8 mouse cellular contexts compared by ENCODE assay signal in the genomic region with DNA sequence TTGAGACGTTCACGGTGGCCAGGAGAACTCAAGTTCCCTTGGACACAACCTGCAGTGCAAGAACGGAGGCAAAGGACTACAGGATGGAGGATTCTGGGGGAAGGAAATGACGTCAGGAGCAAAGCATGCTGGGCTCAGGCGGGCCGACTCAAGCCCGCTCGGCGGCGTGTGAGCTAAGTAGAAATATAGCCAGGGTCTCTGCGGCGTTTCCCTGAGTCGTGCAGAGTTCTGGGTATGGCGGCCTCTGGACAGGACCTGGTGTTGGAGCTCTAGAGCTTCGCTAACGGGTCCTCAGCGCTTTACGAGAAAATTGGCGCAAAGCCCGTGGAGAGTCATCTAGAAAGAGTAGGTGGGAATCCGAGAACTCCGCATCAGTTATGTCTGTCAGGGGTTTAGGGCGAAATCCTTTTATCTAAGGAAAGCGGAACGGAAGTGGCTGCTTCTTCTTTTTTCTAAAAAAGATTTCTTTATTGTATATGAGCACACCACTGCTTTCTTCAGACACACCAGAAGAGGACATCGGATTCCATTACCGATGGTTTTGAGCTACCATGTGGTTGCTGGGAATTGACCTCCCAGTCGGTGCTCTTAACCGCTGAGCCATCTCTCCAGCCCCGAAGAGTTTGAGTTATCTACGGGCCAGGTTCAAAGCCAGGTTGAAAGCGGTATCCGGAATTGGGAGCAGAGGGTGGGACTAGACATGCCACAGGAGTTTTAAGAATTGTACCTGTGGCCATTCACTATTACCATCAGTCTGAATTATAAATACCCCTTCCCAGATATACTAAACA. TPM values are rescaled to one million over a fixed set of nuclear protein-coding genes. Genes with fewer than 3 reads are reported as not detected.
DNase-seq lines count a peak whose midpoint lies in the region; ATAC-seq and TF ChIP-seq lines count a peak whose summit lies in the region.

Gene Gemin6 (plus strand): TSS at position 116 of the 791 bp plus-strand sequence.

- peak within 1 kb of the TSS; percentile 91 for H3K27ac ChIP-seq in heart, embryonic 15.5 days
- peak within 1 kb of the TSS; percentile 79 for H3K27ac ChIP-seq in liver, embryonic 14.5 days
- peak within 1 kb of the TSS; percentile 67; the same call in 1 of the 2 replicates for H3K27ac ChIP-seq in neural tube, embryonic 11.5 days (ENCODE audit: low read depth, low read length)
- H3K27ac ChIP-seq in stomach, postnatal 0 days (replicated peaks), result peak within 1 kb of the TSS; percentile 84

- H3K4me2 ChIP-seq in heart, embryonic 15.5 days, result peak within 1 kb of the TSS; percentile 80
- H3K4me2 ChIP-seq in liver, embryonic 14.5 days (ENCODE audit: low read depth), result peak within 1 kb of the TSS; percentile 82
- H3K4me2 ChIP-seq in neural tube, embryonic 11.5 days (ENCODE audit: low read depth), result peak within 1 kb of the TSS; percentile 72
- peak within 1 kb of the TSS; percentile 61 for H3K4me2 ChIP-seq in stomach, postnatal 0 days (replicated peaks; ENCODE audit: low read depth)

- H3K9me3 ChIP-seq in heart, embryonic 15.5 days (replicated peaks), result no peaks in the 10 kb centered on the region
- no peaks in the 10 kb centered on the region for H3K9me3 ChIP-seq in liver, embryonic 14.5 days (ENCODE audit: control insufficient read depth, low read length)
- H3K9me3 ChIP-seq in neural tube, embryonic 11.5 days (ENCODE audit: control insufficient read depth, low read length), result no peaks in the 10 kb centered on the region
- H3K9me3 ChIP-seq in stomach, postnatal 0 days (ENCODE audit: control insufficient read depth, low read length), result no peaks in the 10 kb centered on the region

- TF ChIP-seq CTCF in liver, embryonic 14.5 days (IDR thresholded peaks at IDR 0.05; ENCODE audit: low read depth), result peak; percentile 15; the same call in 1 of the 2 replicates
- peak; percentile 7; the same call in 1 of the 2 replicates for TF ChIP-seq CTCF in stomach, postnatal 0 days (IDR thresholded peaks at IDR 0.05; ENCODE audit: low read depth)

- DNase-seq in c-Kit-negative CD71-positive TER-119-positive erythroid progenitor cells, embryonic 14.5 days (ENCODE audit: low read depth, low spot score), result peak; percentile 74
- peak; percentile 68 for DNase-seq in fibroblast of lung, adult 2 months (ENCODE audit: low read depth)
- DNase-seq in kidney, postnatal 25 days, result peak; percentile 86 to 91
- DNase-seq in liver, embryonic 14.5 days (ENCODE audit: low read depth in 3 of 3, low spot score in 3 of 3), result peak; percentile 79 to 83 (median 79)
- peak; percentile 87 for DNase-seq in neural tube, embryonic 11.5 days (ENCODE audit: low spot score)
- DNase-seq in stomach, postnatal 0 days (ENCODE audit: low spot score), result peak; percentile 87

- 0 out of 2 replicates have a peak, but pooled peaks cover 3% of the 10 kb centered on the region for H3K36me3 ChIP-seq in heart, embryonic 15.5 days
- no peaks in the 10 kb centered on the region; the same call in none of the 2 replicates for H3K36me3 ChIP-seq in liver, embryonic 14.5 days (replicated peaks; ENCODE audit: control insufficient read depth, insufficient read depth, low read depth)
- no peaks in the 10 kb centered on the region for H3K36me3 ChIP-seq in neural tube, embryonic 11.5 days (ENCODE audit: control insufficient read depth, insufficient read depth, low read length)
- H3K36me3 ChIP-seq in stomach, postnatal 0 days (ENCODE audit: control insufficient read depth, insufficient read depth, low read length), result no peaks in the 10 kb centered on the region

- no peaks in the 10 kb centered on the region for H3K27me3 ChIP-seq in heart, embryonic 15.5 days
- no peaks in the 10 kb centered on the region for H3K27me3 ChIP-seq in liver, embryonic 14.5 days (ENCODE audit: control insufficient read depth, insufficient read depth, low read length)
- no peaks in the 10 kb centered on the region for H3K27me3 ChIP-seq in neural tube, embryonic 11.5 days (ENCODE audit: control insufficient read depth, insufficient read depth, low read length)
- H3K27me3 ChIP-seq in stomach, postnatal 0 days (ENCODE audit: control insufficient read depth, insufficient read depth, low read length), result no peaks in the 10 kb centered on the region

- ATAC-seq in CD4-positive, CD25-positive, alpha-beta regulatory T cell, adult 4 months, result peak; percentile 95
- ATAC-seq in heart, embryonic 15.5 days (replicated peaks; ENCODE audit: insufficient number of reproducible peaks, insufficient read depth, low FRiP score, low read depth), result peak; percentile 97
- ATAC-seq in liver, embryonic 14.5 days (ENCODE audit: insufficient read depth), result peak; percentile 97
- ATAC-seq in neural tube, embryonic 11.5 days (ENCODE audit: insufficient read depth, low FRiP score, low TSS enrichment), result peak; percentile 95
- ATAC-seq in stomach, postnatal 0 days (ENCODE audit: low FRiP score, low TSS enrichment), result peak; percentile 97

- H3K4me1 ChIP-seq in heart, embryonic 15.5 days (replicated peaks), result peaks cover 9% of the 10 kb centered on the region
- peaks cover 7 to 8% of the 10 kb centered on the region in 2 experiments; a peak in 3 of 4 replicates for H3K4me1 ChIP-seq in liver, embryonic 14.5 days (replicated peaks; ENCODE audit: control insufficient read depth in 2 of 2, insufficient read depth in 2 of 2, low read length in 1 of 2)
- H3K4me1 ChIP-seq in neural tube, embryonic 11.5 days (ENCODE audit: control insufficient read depth, insufficient read depth, low read length), result no peaks in the 10 kb centered on the region
- H3K4me1 ChIP-seq in stomach, postnatal 0 days (replicated peaks; ENCODE audit: control insufficient read depth, insufficient read depth), result no peaks in the 10 kb centered on the region

- no peak for TF ChIP-seq EP300 in liver, embryonic 14.5 days (IDR thresholded peaks at IDR 0.05; ENCODE audit: low read depth)
- no peak for TF ChIP-seq EP300 in stomach, postnatal 0 days (optimal IDR thresholded peaks at IDR 0.05)

- H3K9ac ChIP-seq in heart, embryonic 15.5 days, result peak within 1 kb of the TSS; percentile 70
- H3K9ac ChIP-seq in liver, embryonic 14.5 days (replicated peaks), result peak within 1 kb of the TSS; percentile 87
- H3K9ac ChIP-seq in neural tube, embryonic 11.5 days (ENCODE audit: low read length), result peak within 1 kb of the TSS; percentile 70
- peak within 1 kb of the TSS; percentile 72 for H3K9ac ChIP-seq in stomach, postnatal 0 days (ENCODE audit: low read length)

- H3K4me3 ChIP-seq in heart, embryonic 15.5 days, result peak within 1 kb of the TSS; percentile 71
- peak within 1 kb of the TSS; percentile 75 to 87 for H3K4me3 ChIP-seq in liver, embryonic 14.5 days (ENCODE audit: insufficient read depth in 1 of 2, low read depth in 2 of 2, low read length in 2 of 2)
- peak within 1 kb of the TSS; percentile 58 for H3K4me3 ChIP-seq in neural tube, embryonic 11.5 days (ENCODE audit: low read depth, low read length)
- H3K4me3 ChIP-seq in stomach, postnatal 0 days (ENCODE audit: low read depth, low read length), result peak within 1 kb of the TSS; percentile 59

- under 1% methylated on average over 33 of the region's 33 CpGs for WGBS in heart, embryonic 15.5 days
- under 1% methylated on average over 33 of the region's 33 CpGs for WGBS in liver, embryonic 14.5 days (ENCODE audit: insufficient replicate concordance)
- WGBS in neural tube, embryonic 11.5 days, result under 1% methylated on average over 33 of the region's 33 CpGs
- under 1% methylated on average over 33 of the region's 33 CpGs for WGBS in stomach, postnatal 0 days

RNA-seq across cellular contexts. Expression of gene Gemin6, which starts in this region (rescaled TPM):
- polyA plus RNA-seq in CD4-positive, CD25-positive, alpha-beta regulatory T cell, adult 4 months (2017; shearing (Covaris generic)), result 10 to 100 TPM in 1 of 2 experiments, 1 to 10 TPM in 1; 9.6 to 10.2 TPM
- polyA plus RNA-seq in heart, embryonic 15.5 days (2015; fragmentation: Nextera tagmentation; extraction: Ambion mirVana), result 24.2 and 26.0 TPM in 2 replicates
- 8.6 and 16.2 TPM in 2 replicates for polyA plus RNA-seq in liver, embryonic 14.5 days (2012; rRNA removed)
- 33.6 and 35.7 TPM in 2 replicates for polyA plus RNA-seq in liver, embryonic 14.5 days (2014; fragmentation: Nextera tagmentation; extraction: Ambion mirVana)
- 41.0 and 41.2 TPM in 2 replicates for polyA plus RNA-seq in neural tube, embryonic 11.5 days (2014; fragmentation: Nextera tagmentation; extraction: Ambion mirVana)
- polyA plus RNA-seq in stomach, postnatal 0 days (2015; fragmentation: Nextera tagmentation; extraction: Ambion mirVana), result 15.2 and 17.8 TPM in 2 replicates

Comparison
In these comparisons a context has a peak if more than half of its experiments do, and no peak if none do; other contexts are left out.
1. Peak in every context shown above with its lines: DNase-seq, ATAC-seq, H3K4me3 ChIP-seq and H3K27ac ChIP-seq.